In genomic region chr14:25378717-25379224, GRCm38 (mm10) we compare ENCODE assay signal across 8 mouse cellular contexts.
DNase-seq lines count a peak whose midpoint lies in the region; ATAC-seq lines count a peak whose summit lies in the region.

No protein-coding gene starts in this region.

- no peaks in the 10 kb centered on the region for H3K27me3 ChIP-seq in embryonic facial prominence, embryonic 11.5 days (ENCODE audit: control insufficient read depth, insufficient read depth, low read length)
- H3K27me3 ChIP-seq in heart, embryonic 14.5 days (ENCODE audit: control insufficient read depth, insufficient read depth, low read length): no peaks in the 10 kb centered on the region

- H3K27ac ChIP-seq in embryonic facial prominence, embryonic 11.5 days (replicated peaks; ENCODE audit: low read depth, low read length): peak overlapping the region; percentile 98
- H3K27ac ChIP-seq in heart, embryonic 14.5 days (replicated peaks in 1 of 2; ENCODE audit: control insufficient read depth in 1 of 2, insufficient read depth in 1 of 2, low read depth in 2 of 2, low read length in 2 of 2): peak overlapping the region; percentile 97 to 99

- peak overlapping the region; percentile 30 for H3K4me3 ChIP-seq in embryonic facial prominence, embryonic 11.5 days (ENCODE audit: low read depth, low read length)
- peak overlapping the region; percentile 41 to 55 for H3K4me3 ChIP-seq in heart, embryonic 14.5 days (ENCODE audit: control insufficient read depth in 1 of 2, insufficient read depth in 1 of 2, low read depth in 1 of 2, low read length in 2 of 2)

- H3K4me2 ChIP-seq in embryonic facial prominence, embryonic 11.5 days (ENCODE audit: low read depth, low read length): peak overlapping the region; percentile 61
- peak overlapping the region; percentile 64 for H3K4me2 ChIP-seq in heart, embryonic 14.5 days (ENCODE audit: low read length)

- WGBS in embryonic facial prominence, embryonic 11.5 days: 3% methylated on average over 13 of the region's 13 CpGs
- WGBS in heart, embryonic 14.5 days: 6% methylated on average over 13 of the region's 13 CpGs

- H3K4me1 ChIP-seq in embryonic facial prominence, embryonic 11.5 days (ENCODE audit: control insufficient read depth, insufficient read depth, low read length): peaks cover 2% of the 10 kb centered on the region; the same call in 1 of the 2 replicates
- H3K4me1 ChIP-seq in heart, embryonic 14.5 days (ENCODE audit: control insufficient read depth in 2 of 2, insufficient read depth in 2 of 2, low read length in 2 of 2): peaks cover 35 to 37% of the 10 kb centered on the region in 2 experiments

- peak; percentile 78 for DNase-seq in 416B (ENCODE audit: low read depth)
- peak; percentile 82 for DNase-seq in MN1 (ENCODE audit: low spot score)
- DNase-seq in embryonic facial prominence, embryonic 11.5 days (ENCODE audit: low spot score): peak; percentile 63
- peak; percentile 47 to 55 for DNase-seq in layer of hippocampus, postnatal 10 days (ENCODE audit: low spot score in 2 of 2)
- peak; percentile 37 for DNase-seq in lung, postnatal 36 days
- DNase-seq in right cerebral cortex, postnatal 25 days: peak; percentile 53
- DNase-seq in urinary bladder, postnatal 4 days (ENCODE audit: low spot score in 2 of 2): no peak

- 0 out of 2 replicates have a peak, but pooled peaks have one; percentile 35 for ATAC-seq in embryonic facial prominence, embryonic 11.5 days (replicated peaks; ENCODE audit: insufficient number of reproducible peaks, low FRiP score, low TSS enrichment, low read depth)
- peak; percentile 9; the same call in 1 of the 2 replicates for ATAC-seq in heart, embryonic 14.5 days (ENCODE audit: insufficient number of reproducible peaks, insufficient read depth, low FRiP score, low read depth)

- H3K9me3 ChIP-seq in embryonic facial prominence, embryonic 11.5 days (replicated peaks; ENCODE audit: control insufficient read depth, low read length): no peaks in the 10 kb centered on the region
- H3K9me3 ChIP-seq in heart, embryonic 14.5 days (ENCODE audit: control insufficient read depth, low read length): no peaks in the 10 kb centered on the region

- peak overlapping the region; percentile 77 for H3K9ac ChIP-seq in embryonic facial prominence, embryonic 11.5 days (replicated peaks; ENCODE audit: low read length)
- peak overlapping the region; percentile 74 for H3K9ac ChIP-seq in heart, embryonic 14.5 days (ENCODE audit: low read length)

- H3K36me3 ChIP-seq in embryonic facial prominence, embryonic 11.5 days (replicated peaks; ENCODE audit: control insufficient read depth, insufficient read depth, low read depth, low read length): no peaks in the 10 kb centered on the region
- no peaks in the 10 kb centered on the region for H3K36me3 ChIP-seq in heart, embryonic 14.5 days (ENCODE audit: control insufficient read depth, insufficient read depth, low read length)

Comparison
In these comparisons a context has a peak if more than half of its experiments do, and no peak if none do; other contexts are left out.
1. DNase-seq: peak in 416B (single experiment), MN1 (single experiment), embryonic facial prominence, embryonic 11.5 days (single experiment), layer of hippocampus, postnatal 10 days (2 of 2), lung, postnatal 36 days (single experiment) and right cerebral cortex, postnatal 25 days (single experiment); none in urinary bladder, postnatal 4 days (0 of 2).